Mouse (Mus musculus) lung, embryonic 16.5 days (tissue): ENCODE measurements around the gene Tanc1. TPM values are rescaled to one million over a fixed set of nuclear protein-coding genes. Genes with fewer than 3 reads are reported as not detected.
A peak's percentile ranks its signal among the peaks of the same experiment; 100 is the strongest.

Experiments used
- ATAC-seq: fragments of 200-750 bp; cut with Nextera tagmentation; 2 replicates; pipeline ENCODE4 v1.8.0; 2017; ENCODE audit warnings: low read depth, mild to moderate bottlenecking, moderate library complexity
- H3K27ac ChIP-seq: fragments of 300-500 bp; sonication (generic); 2 replicates; pipeline ENCODE4 v1.5.1; 2014; ENCODE audit warnings: mild to moderate bottlenecking, control low read depth, low read length
- H3K27me3 ChIP-seq: fragments of 300-500 bp; sonication (generic); 2 replicates; pipeline ENCODE4 v1.6.1; 2014; ENCODE audit warnings: low read depth, low read length, mixed read lengths; ENCODE audit not compliant: control insufficient read depth, insufficient read depth
- H3K36me3 ChIP-seq: fragments of 300-500 bp; sonication (generic); 2 replicates; pipeline ENCODE4 v1.6.1; 2014; ENCODE audit warnings: low read length; ENCODE audit not compliant: control insufficient read depth, insufficient read depth
- H3K4me1 ChIP-seq: fragments of 300-500 bp; sonication (generic); replicated peaks from 2 replicates; pipeline ENCODE4 v1.6.1; 2014; ENCODE audit warnings: low read length, mixed read lengths; ENCODE audit not compliant: control insufficient read depth, insufficient read depth
- H3K4me2 ChIP-seq: fragments of 300-500 bp; sonication (generic); 2 replicates; pipeline ENCODE4 v1.6.1; 2014; ENCODE audit warnings: low read depth, low read length, control low read depth
- H3K4me3 ChIP-seq: fragments of 300-500 bp; sonication (generic); 2 replicates; pipeline ENCODE4 v1.5.1; 2014; ENCODE audit warnings: mild to moderate bottlenecking, low read length, control low read depth
- H3K9ac ChIP-seq: fragments of 300-500 bp; sonication (generic); 2 replicates; pipeline ENCODE4 v1.6.1; 2014; ENCODE audit warnings: low read length, control low read depth
- H3K9me3 ChIP-seq: fragments of 300-500 bp; sonication (generic); 2 replicates; pipeline ENCODE4 v1.6.1; 2016; ENCODE audit warnings: low read length; ENCODE audit not compliant: control insufficient read depth
- WGBS: fragments of 180-500 bp; shearing (Covaris S2); extraction: QIAGEN DNeasy Blood & Tissue Kit; methylation state at CpG from one replicate; pipeline ENCODE4 v1.1.7; 2014; 5-methylcytosine and 5-hydroxymethylcytosine counted together
- polyA plus RNA-seq: library from polyadenylated mRNA; unstranded; fragments of >200 nt; fragmentation: Nextera tagmentation; extraction: Ambion mirVana; gene quantifications from 2 replicates; pipeline ENCODE4 v1.2.1, GENCODE M21; 2015

Tanc1 gene
- polyA plus RNA-seq, 1 experiment from 2014 or later: 33.2 TPM

DNA sequence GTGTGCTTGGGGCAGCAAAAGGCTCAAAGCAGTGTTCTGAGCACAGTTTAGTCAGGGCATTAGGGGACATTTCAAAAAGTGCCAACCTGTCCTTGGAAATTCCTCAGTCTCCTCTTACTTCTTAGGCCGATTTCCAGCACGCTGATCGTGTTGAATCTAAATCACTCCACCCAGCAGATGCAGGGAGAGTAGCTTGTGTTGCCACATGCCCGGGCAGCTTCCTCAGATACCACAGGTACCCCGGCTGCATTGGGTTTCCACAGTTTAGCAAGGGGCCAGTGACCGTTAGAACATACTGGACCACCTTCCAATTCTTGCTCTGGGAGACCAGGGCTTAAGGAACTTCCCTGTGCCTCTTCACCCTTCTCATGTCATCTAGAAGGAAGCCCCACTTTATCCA lies 164.0 kb downstream of the Tanc1 start:
- Histone ChIP-seq H3K4me1 (peaks cover 20% of the 10 kb centered on the region), H3K27me3 (no peaks in the 10 kb centered on the region), H3K4me2 (no peak overlapping the region), H3K9ac (no peak overlapping the region), H3K9me3 (no peaks in the 10 kb centered on the region), H3K4me3 (no peak overlapping the region), H3K36me3 (no peaks in the 10 kb centered on the region), H3K27ac (peak overlapping the region; percentile 64)
- WGBS: 60% methylated on average over 6 of the region's 6 CpGs
- ATAC-seq: no peak

- 67% methylated on average over 10 of the region's 10 CpGs for WGBS
- Histone ChIP-seq H3K9me3 (no peaks in the 10 kb centered on the region), H3K9ac (no peak overlapping the region), H3K4me3 (no peak overlapping the region), H3K4me2 (no peak overlapping the region), H3K27ac (no peak overlapping the region), H3K36me3 (peaks cover 2% of the 10 kb centered on the region; the same call in 1 of the 2 replicates), H3K27me3 (no peaks in the 10 kb centered on the region), H3K4me1 (peaks cover 27% of the 10 kb centered on the region)
- no peak for ATAC-seq
Measured at GRCm38 (mm10) chr2:59779355-59779754, 167.5 kb downstream of the Tanc1 start.

- Histone ChIP-seq H3K9me3 (no peaks in the 10 kb centered on the region), H3K36me3 (peaks cover 2% of the 10 kb centered on the region; the same call in 1 of the 2 replicates), H3K9ac (no peak overlapping the region), H3K4me1 (peaks cover 32% of the 10 kb centered on the region), H3K4me3 (no peak overlapping the region), H3K4me2 (no peak overlapping the region), H3K27ac (no peak overlapping the region), H3K27me3 (no peaks in the 10 kb centered on the region)
- 63% methylated on average over 5 of the region's 5 CpGs for WGBS
- no peak for ATAC-seq
Measured at GRCm38 (mm10) chr2:59780240-59780639, 168.4 kb downstream of the Tanc1 start.

- Histone ChIP-seq H3K27me3 (no peaks in the 10 kb centered on the region), H3K4me3 (no peak overlapping the region), H3K4me1 (peaks cover 36% of the 10 kb centered on the region), H3K36me3 (peaks cover 2% of the 10 kb centered on the region; the same call in 1 of the 2 replicates), H3K4me2 (no peak overlapping the region), H3K9me3 (no peaks in the 10 kb centered on the region), H3K9ac (no peak overlapping the region), H3K27ac (no peak overlapping the region)
- 28% methylated on average over 12 of the region's 12 CpGs for WGBS
- peak; percentile 63 for ATAC-seq
Measured at GRCm38 (mm10) chr2:59783055-59783831, 171.4 kb downstream of the Tanc1 start.

DNA sequence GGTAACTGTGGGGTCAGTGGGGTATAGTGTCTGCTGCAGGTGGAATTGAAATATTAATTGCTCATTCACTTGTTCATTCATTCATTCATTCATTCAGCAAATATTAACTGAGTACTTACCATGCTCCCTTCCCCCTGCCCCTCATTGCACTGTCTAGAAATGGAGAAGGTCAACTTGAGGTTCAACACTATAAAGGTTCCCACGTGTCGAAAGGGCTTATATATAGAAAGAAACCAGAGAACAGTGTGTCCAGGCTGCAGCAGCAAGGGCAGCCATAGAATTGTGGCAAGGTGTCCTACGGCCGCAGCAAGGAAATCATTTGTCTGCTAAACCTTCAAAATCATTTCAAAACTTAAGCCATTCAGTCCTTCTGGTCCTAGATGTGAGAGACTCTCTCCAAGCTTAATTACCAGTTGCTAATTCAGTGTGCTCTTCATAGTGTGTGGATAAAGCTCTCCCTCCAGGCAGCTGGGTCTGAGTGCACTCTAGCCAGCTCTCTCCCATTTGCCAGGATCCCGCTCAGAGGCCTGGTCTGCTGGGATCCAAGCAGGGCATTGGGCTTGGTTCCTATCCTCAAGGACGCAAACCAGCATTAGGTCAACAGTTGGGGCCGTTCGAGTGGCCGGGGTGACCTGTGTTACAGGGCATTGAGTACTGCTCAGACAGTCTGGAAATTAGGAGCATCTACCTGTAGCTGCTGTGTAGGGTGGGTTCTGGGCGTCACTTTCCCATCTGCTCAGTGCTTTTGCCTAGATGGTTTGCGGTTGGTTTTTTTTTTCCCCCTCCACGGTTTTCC lies 172.2 kb downstream of the Tanc1 start:
- H3K36me3 ChIP-seq: peaks cover 2% of the 10 kb centered on the region; the same call in 1 of the 2 replicates
- H3K4me3 ChIP-seq: no peak overlapping the region
- no peak overlapping the region for H3K27ac ChIP-seq
- no peaks in the 10 kb centered on the region for H3K27me3 ChIP-seq
- H3K4me1 ChIP-seq: peaks cover 36% of the 10 kb centered on the region
- ATAC-seq: no peak
- H3K4me2 ChIP-seq: no peak overlapping the region
- 55% methylated on average over 12 of the region's 12 CpGs for WGBS
- H3K9ac ChIP-seq: no peak overlapping the region
- H3K9me3 ChIP-seq: no peaks in the 10 kb centered on the region

DNA sequence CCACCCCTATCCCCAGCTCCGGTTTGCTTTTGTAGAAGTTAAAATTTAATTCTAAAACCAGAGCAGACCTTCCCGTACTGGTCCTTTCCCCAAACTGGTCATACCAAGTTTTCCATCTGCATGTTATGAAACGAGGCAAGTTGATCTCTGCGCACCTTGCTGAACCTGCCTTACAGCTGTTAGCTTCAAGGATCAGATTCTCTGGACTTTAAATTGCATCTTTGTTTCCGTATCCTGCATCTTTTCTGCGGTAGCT lies 172.7 kb downstream of the Tanc1 start:
- Histone ChIP-seq H3K27me3 (no peaks in the 10 kb centered on the region), H3K27ac (no peak overlapping the region), H3K4me3 (no peak overlapping the region), H3K36me3 (peaks cover 2% of the 10 kb centered on the region; the same call in 1 of the 2 replicates), H3K9ac (no peak overlapping the region), H3K9me3 (no peaks in the 10 kb centered on the region), H3K4me1 (peaks cover 35% of the 10 kb centered on the region), H3K4me2 (no peak overlapping the region)
- WGBS: 57% methylated on average over 6 of the region's 6 CpGs
- no peak for ATAC-seq

GRCm38 (mm10) chr2:59785597-59785996 lies 173.8 kb downstream of the Tanc1 start:
- Histone ChIP-seq H3K4me2 (0 out of 2 replicates have a peak overlapping the region, but pooled peaks have one; percentile 13), H3K36me3 (peaks cover 2% of the 10 kb centered on the region; the same call in 1 of the 2 replicates), H3K4me1 (peaks cover 33% of the 10 kb centered on the region), H3K27me3 (no peaks in the 10 kb centered on the region), H3K9ac (no peak overlapping the region), H3K9me3 (no peaks in the 10 kb centered on the region), H3K27ac (peak overlapping the region; percentile 38; the same call in 1 of the 2 replicates), H3K4me3 (no peak overlapping the region)
- 27% methylated on average over 13 of the region's 13 CpGs for WGBS
- ATAC-seq: peak; percentile 39; the same call in 1 of the 2 replicates

- WGBS: 89% methylated on average over 7 of the region's 7 CpGs
- Histone ChIP-seq H3K9ac (no peak overlapping the region), H3K4me3 (no peak overlapping the region), H3K27ac (no peak overlapping the region), H3K36me3 (peaks cover 17% of the 10 kb centered on the region), H3K9me3 (no peaks in the 10 kb centered on the region), H3K4me1 (peaks cover 17% of the 10 kb centered on the region), H3K4me2 (no peak overlapping the region), H3K27me3 (no peaks in the 10 kb centered on the region)
- no peak for ATAC-seq
Measured at GRCm38 (mm10) chr2:59788704-59789500, 177.1 kb downstream of the Tanc1 start.

DNA sequence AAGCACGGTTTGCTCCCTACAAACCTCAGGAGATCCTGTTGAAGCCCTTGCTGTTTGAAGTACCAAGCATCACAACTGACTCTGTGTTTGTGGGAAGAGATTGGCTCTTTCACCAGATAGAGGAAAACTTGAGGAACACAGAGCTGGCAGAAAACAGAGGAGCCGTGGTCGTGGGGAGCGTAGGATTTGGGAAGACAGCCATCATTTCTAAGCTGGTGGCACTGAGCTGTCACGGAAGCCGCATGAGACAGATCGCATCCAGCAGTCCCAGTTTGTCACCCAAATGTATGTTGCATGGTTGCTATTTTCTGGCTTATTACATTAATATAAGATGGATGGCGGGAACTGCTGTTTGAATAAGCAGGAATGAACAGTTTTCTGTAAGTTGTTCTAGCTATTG lies 179.8 kb downstream of the Tanc1 start:
- WGBS: 81% methylated on average over 8 of the region's 8 CpGs

More for the DNA sequence above, 179.8 kb downstream of the Tanc1 start:
- Histone ChIP-seq H3K4me2 (no peak overlapping the region), H3K9ac (no peak overlapping the region), H3K9me3 (no peaks in the 10 kb centered on the region), H3K36me3 (peaks cover 25% of the 10 kb centered on the region), H3K27me3 (no peaks in the 10 kb centered on the region), H3K4me3 (no peak overlapping the region), H3K4me1 (no peaks in the 10 kb centered on the region), H3K27ac (no peak overlapping the region)
- ATAC-seq: no peak
